Mouse (Mus musculus): ENCODE results near the gene Cdc42bpg. TPM values are rescaled to one million over a fixed set of nuclear protein-coding genes. Genes with fewer than 3 reads are reported as not detected.

Cdc42bpg gene
- polyA plus RNA-seq, 1 experiment from 2014 or later: 0.35 TPM

DNA sequence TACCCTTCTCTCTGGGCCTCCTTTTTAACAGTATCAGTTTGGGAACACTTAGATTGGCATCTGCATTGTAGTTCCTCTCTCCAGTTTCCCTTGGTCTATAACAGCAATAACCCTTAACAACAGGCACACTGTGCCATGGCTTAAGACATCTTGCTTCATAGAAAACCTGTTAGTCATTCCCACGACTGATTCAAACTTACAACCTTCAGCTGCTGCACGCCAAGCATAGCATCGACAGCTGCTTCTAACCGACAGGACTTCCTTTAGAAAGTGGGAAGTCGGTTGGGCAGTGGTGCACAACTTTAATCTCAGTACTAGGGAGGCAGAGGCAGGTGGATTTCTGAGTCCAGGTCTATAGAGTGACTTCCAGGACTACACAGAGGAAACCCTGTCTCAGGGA lies 24.9 kb downstream of the Cdc42bpg start:
- TF ChIP-seq CTCF (IDR thresholded peaks at IDR 0.05; ENCODE audit: low read depth) (no peak), EP300 (IDR thresholded peaks at IDR 0.05; ENCODE audit: low read depth) (no peak)
- H3K4me1 ChIP-seq (ENCODE audit: insufficient read depth): peaks cover 21% of the 10 kb centered on the region
- no peak for DNase-seq
- 25% methylated on average over 5 of the region's 5 CpGs for WGBS (ENCODE audit: insufficient replicate concordance)
- no peak overlapping the region for H3K9ac ChIP-seq (replicated peaks)
- no peaks in the 10 kb centered on the region for H3K36me3 ChIP-seq (replicated peaks; ENCODE audit: insufficient read depth, low read length)
- H3K9me3 ChIP-seq (ENCODE audit: low read length): no peaks in the 10 kb centered on the region
- no peak overlapping the region for H3K27ac ChIP-seq (ENCODE audit: low read depth)
- H3K27me3 ChIP-seq (ENCODE audit: insufficient read depth, low read length): no peaks in the 10 kb centered on the region
- peak overlapping the region; percentile 53 for H3K4me2 ChIP-seq (ENCODE audit: low read depth, low read length)
- H3K4me3 ChIP-seq (ENCODE audit: low read depth, low read length): no peak overlapping the region
- no peak for ATAC-seq

DNA sequence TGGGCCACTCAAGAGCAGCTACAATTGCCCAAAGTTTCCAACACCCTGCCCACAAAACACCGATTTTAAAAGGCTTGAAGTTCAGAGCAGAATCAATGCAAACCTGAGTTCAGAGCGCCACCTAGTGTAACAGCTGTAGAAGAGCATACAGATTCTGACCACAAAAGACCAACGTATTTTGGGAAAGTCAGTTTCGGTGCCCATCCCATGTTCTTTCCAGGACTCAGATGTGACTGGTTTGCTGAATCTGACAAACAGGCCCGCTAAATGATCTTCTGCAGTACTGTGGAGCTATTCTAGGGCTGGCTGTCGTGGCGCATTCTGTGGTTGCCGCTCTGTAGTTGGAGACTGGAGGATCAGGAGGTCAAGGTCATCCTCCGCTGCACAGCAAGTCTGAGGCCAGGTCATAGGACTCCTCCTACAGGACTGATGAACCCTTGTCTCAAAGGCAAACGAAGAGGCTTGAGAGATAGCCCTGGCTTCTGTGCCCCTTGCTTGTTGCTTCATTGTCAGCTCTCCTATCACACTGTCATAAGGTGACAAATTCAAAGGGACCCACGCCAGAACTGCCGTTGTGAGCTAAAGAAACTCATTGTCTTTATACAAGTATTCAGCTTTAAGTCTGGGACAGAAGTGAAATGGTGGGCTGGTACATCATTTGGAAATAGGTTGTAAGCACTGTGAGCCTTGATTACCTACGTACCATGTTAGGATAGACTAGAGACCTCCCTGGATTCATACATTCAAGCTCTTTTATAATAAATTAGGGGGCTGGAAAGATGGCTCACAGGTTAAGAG lies 25.7 kb downstream of the Cdc42bpg start:
- WGBS (ENCODE audit: insufficient replicate concordance): 20% methylated on average over 13 of the region's 13 CpGs
- Histone ChIP-seq H3K4me3 (ENCODE audit: low read depth, low read length) (no peak overlapping the region), H3K4me2 (ENCODE audit: low read depth, low read length) (peak overlapping the region; percentile 53), H3K36me3 (replicated peaks; ENCODE audit: insufficient read depth, low read length) (no peaks in the 10 kb centered on the region), H3K9ac (replicated peaks) (no peak overlapping the region), H3K27ac (ENCODE audit: low read depth) (no peak overlapping the region), H3K9me3 (ENCODE audit: low read length) (no peaks in the 10 kb centered on the region), H3K27me3 (ENCODE audit: insufficient read depth, low read length) (no peaks in the 10 kb centered on the region), H3K4me1 (ENCODE audit: insufficient read depth) (peaks cover 29% of the 10 kb centered on the region)
- DNase-seq (peak; percentile 73), ATAC-seq (0 out of 2 replicates have a peak, but pooled peaks have one; percentile 10)
- TF ChIP-seq EP300 (IDR thresholded peaks at IDR 0.05; ENCODE audit: low read depth): no peak
- TF ChIP-seq CTCF (IDR thresholded peaks at IDR 0.05; ENCODE audit: low read depth): peak; percentile 98

- DNase-seq: no peak
- H3K27me3 ChIP-seq (ENCODE audit: insufficient read depth, low read length): no peaks in the 10 kb centered on the region
- H3K9me3 ChIP-seq (ENCODE audit: low read length): no peaks in the 10 kb centered on the region
- peak overlapping the region; percentile 23; the same call in 1 of the 2 replicates for H3K9ac ChIP-seq (replicated peaks)
- peak overlapping the region; percentile 78 for H3K27ac ChIP-seq (ENCODE audit: low read depth)
- peak overlapping the region; percentile 99 for H3K4me2 ChIP-seq (ENCODE audit: low read depth, low read length)
- no peak for TF ChIP-seq EP300 (IDR thresholded peaks at IDR 0.05; ENCODE audit: low read depth)
- no peak for TF ChIP-seq CTCF (IDR thresholded peaks at IDR 0.05; ENCODE audit: low read depth)
- H3K4me1 ChIP-seq (ENCODE audit: insufficient read depth): peaks cover 32% of the 10 kb centered on the region
- no peak for ATAC-seq
- peaks cover 20% of the 10 kb centered on the region for H3K36me3 ChIP-seq (replicated peaks; ENCODE audit: insufficient read depth, low read length)
- WGBS (ENCODE audit: insufficient replicate concordance): 60% methylated on average over 9 of the region's 9 CpGs
- H3K4me3 ChIP-seq (ENCODE audit: low read depth, low read length): peak overlapping the region; percentile 80
Measured at GRCm38 (mm10) chr19:6333761-6334595, 27.7 kb downstream of the Cdc42bpg start.

DNA sequence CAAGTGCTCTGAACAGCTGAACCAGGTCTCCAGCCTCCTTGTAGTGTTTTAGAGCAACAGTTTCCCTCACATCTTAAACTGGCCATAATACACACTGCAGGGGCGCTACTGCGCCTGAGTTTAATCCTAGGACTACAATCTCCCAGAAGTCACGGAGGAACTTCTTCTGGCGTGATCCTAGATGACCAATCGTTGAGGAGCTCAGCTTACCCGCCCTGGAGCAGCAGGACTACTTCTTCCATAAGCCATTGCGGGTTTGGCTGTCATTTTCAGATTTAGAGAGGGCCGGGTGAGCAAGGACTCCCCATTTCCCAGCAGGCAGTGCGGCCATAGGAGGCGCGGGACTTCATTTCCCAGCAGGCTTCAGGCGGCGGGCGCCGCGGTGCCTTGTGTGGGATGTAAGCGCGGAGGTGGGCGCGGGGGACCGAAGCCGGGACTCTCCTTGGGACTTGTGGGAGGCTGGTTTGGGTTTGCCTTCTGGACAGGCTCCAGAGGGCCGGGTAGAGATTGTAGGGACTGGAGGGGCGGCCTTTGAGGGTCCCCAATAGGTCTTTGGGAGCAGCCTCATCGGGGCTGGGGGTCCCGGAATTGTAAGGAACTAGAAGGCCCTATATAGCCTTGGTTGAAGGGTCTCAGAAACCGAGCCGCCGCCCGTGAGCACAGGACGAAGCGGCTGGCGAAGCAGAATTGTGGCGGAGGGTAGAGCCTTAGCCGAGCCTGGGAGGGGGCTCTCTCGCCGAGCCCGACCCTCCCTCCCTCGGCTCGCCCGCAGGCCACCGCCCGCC lies 28.6 kb downstream of the Cdc42bpg start, which contains the start of gene Men1:
Gene Men1, plus strand, starts transcription at position 307 of the 785 bp plus-strand sequence.
- WGBS (ENCODE audit: insufficient replicate concordance): under 1% methylated on average over 36 of the region's 43 CpGs
- peak within 1 kb of the TSS; percentile 78 for H3K27ac ChIP-seq (ENCODE audit: low read depth)
- peaks cover 29% of the 10 kb centered on the region for H3K36me3 ChIP-seq (replicated peaks; ENCODE audit: insufficient read depth, low read length)
- peak within 1 kb of the TSS; percentile 80 for H3K4me3 ChIP-seq (ENCODE audit: low read depth, low read length)
- peak within 1 kb of the TSS; percentile 99 for H3K4me2 ChIP-seq (ENCODE audit: low read depth, low read length)
- H3K9me3 ChIP-seq (ENCODE audit: low read length): no peaks in the 10 kb centered on the region
- H3K4me1 ChIP-seq (ENCODE audit: insufficient read depth): peaks cover 37% of the 10 kb centered on the region
- H3K9ac ChIP-seq (replicated peaks): peak within 1 kb of the TSS; percentile 77
- H3K27me3 ChIP-seq (ENCODE audit: insufficient read depth, low read length): no peaks in the 10 kb centered on the region
- DNase-seq (peak; percentile 90), ATAC-seq (peak; percentile 90)
- TF ChIP-seq EP300 (IDR thresholded peaks at IDR 0.05; ENCODE audit: low read depth) (peak; percentile 56; the same call in 1 of the 2 replicates), CTCF (IDR thresholded peaks at IDR 0.05; ENCODE audit: low read depth) (peak; percentile 55)

GRCm38 (mm10) chr19:6335458-6335827 lies 29.2 kb downstream of the Cdc42bpg start:
- WGBS (ENCODE audit: insufficient replicate concordance): under 1% methylated on average over 24 of the region's 25 CpGs
- peak overlapping the region; percentile 80 for H3K4me3 ChIP-seq (ENCODE audit: low read depth, low read length)
- TF ChIP-seq EP300 (IDR thresholded peaks at IDR 0.05; ENCODE audit: low read depth) (no peak), CTCF (IDR thresholded peaks at IDR 0.05; ENCODE audit: low read depth) (no peak)
- no peaks in the 10 kb centered on the region for H3K27me3 ChIP-seq (ENCODE audit: insufficient read depth, low read length)
- peak overlapping the region; percentile 99 for H3K4me2 ChIP-seq (ENCODE audit: low read depth, low read length)
- ATAC-seq (peak; percentile 31), DNase-seq (peak; percentile 47)
- H3K4me1 ChIP-seq (ENCODE audit: insufficient read depth): peaks cover 43% of the 10 kb centered on the region
- H3K27ac ChIP-seq (ENCODE audit: low read depth): peak overlapping the region; percentile 61
- H3K9ac ChIP-seq (replicated peaks): peak overlapping the region; percentile 77
- H3K36me3 ChIP-seq (replicated peaks; ENCODE audit: insufficient read depth, low read length): peaks cover 29% of the 10 kb centered on the region
- H3K9me3 ChIP-seq (ENCODE audit: low read length): no peaks in the 10 kb centered on the region

Data from liver, postnatal 0 days (tissue).